8 mouse cellular contexts compared by ENCODE assay signal in the genomic region with DNA sequence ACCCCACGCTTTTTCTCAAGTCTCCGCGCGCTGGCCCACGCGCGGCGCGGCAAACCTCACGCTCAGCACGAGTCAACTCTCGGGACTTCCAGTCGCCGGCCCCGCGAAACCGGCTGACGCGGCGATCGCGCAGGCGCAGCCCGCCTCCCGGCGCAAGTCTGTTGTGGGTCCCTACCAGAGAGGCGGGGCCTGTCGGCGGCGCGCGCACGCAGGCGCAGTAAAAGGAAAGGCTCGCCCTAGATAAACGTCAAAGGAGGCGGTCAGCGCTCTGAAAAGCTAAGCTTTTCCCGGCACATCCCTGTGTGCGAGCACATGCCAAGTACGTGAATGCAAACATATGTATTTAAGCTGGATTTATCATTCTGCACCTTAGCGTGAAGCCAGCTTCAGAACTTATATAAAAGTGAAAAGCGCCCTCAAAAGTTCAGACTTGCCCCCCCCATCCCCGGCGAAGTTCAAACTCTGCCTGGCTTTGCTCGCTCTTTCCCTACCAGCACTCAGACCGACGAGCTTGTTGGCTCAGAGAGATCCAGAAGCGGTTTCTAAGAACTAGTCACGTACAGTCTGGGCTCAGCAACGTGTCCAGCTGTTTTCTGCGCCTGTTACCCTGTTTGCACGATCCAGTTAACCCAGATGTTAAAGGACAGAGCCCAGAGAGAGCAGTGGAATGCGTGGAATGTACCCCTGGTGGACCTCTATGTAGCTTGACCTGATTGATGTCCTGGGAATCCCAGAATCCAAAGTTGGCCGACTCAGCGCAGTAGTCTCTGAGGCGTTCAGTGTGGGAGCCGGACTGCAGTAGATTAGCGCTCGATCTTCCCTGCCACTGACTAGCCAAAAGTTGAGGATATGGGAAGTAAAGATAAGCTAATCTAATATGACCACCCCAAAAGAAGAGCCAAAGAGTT. TPM values are rescaled to one million over a fixed set of nuclear protein-coding genes. Genes with fewer than 3 reads are reported as not detected.
DNase-seq lines count a peak whose midpoint lies in the region; ATAC-seq lines count a peak whose summit lies in the region.

A gene (minus strand): TSS at position 118 of the 908 bp plus-strand sequence.

- peak within 1 kb of the TSS; percentile 21; the same call in 1 of the 2 replicates for H3K27ac ChIP-seq in hindbrain, embryonic 11.5 days (ENCODE audit: low read depth, low read length)

- no peaks in the 10 kb centered on the region for H3K27me3 ChIP-seq in hindbrain, embryonic 11.5 days (ENCODE audit: control insufficient read depth, insufficient read depth, low read length)

- peak within 1 kb of the TSS; percentile 66 for H3K4me3 ChIP-seq in hindbrain, embryonic 11.5 days (ENCODE audit: low read depth, low read length)

- under 1% methylated on average over 60 of the region's 60 CpGs for WGBS in hindbrain, embryonic 11.5 days

- peak; percentile 96 for DNase-seq in MN1 (ENCODE audit: low spot score)
- DNase-seq in cerebellum, adult 9-10 months: peak; percentile 94
- DNase-seq in frontal cortex, adult 2 months (ENCODE audit: extremely low spot score in 1 of 2, low spot score in 1 of 2): peak; percentile 92 to 97
- DNase-seq in hindbrain, embryonic 11.5 days (ENCODE audit: low spot score): peak; percentile 96
- peak; percentile 92 to 95 for DNase-seq in layer of hippocampus, postnatal 10 days (ENCODE audit: low spot score in 2 of 2)
- peak; percentile 97 for DNase-seq in lung, postnatal 10 days
- DNase-seq in ovary, postnatal 36 days (ENCODE audit: low spot score): peak; percentile 96
- DNase-seq in thymus, postnatal 25 days: peak; percentile 95

- ATAC-seq in hindbrain, embryonic 11.5 days (ENCODE audit: low FRiP score): peak; percentile 96

- peaks cover 3% of the 10 kb centered on the region; the same call in 1 of the 2 replicates for H3K36me3 ChIP-seq in hindbrain, embryonic 11.5 days (ENCODE audit: control insufficient read depth, insufficient read depth, low read length)

- H3K4me2 ChIP-seq in hindbrain, embryonic 11.5 days (replicated peaks; ENCODE audit: low read depth, low read length): peak within 1 kb of the TSS; percentile 92

- 0 out of 2 replicates have a peak, but pooled peaks cover 3% of the 10 kb centered on the region for H3K4me1 ChIP-seq in hindbrain, embryonic 11.5 days (replicated peaks; ENCODE audit: control insufficient read depth, insufficient read depth, low read length)

- no peaks in the 10 kb centered on the region for H3K9me3 ChIP-seq in hindbrain, embryonic 11.5 days (ENCODE audit: control insufficient read depth, low read length)

- H3K9ac ChIP-seq in hindbrain, embryonic 11.5 days (ENCODE audit: low read depth, low read length): peak within 1 kb of the TSS; percentile 74

RNA-seq across cellular contexts. Expression of the gene that starts here (rescaled TPM):
- 20.3 and 21.5 TPM in 2 replicates for polyA plus RNA-seq in frontal cortex, adult 2 months (2012; rRNA removed)
- polyA plus RNA-seq in hindbrain, embryonic 11.5 days (2014; fragmentation: Nextera tagmentation; extraction: Ambion mirVana): 8.0 TPM in 2 replicates
- 10 to 100 TPM; 21.9 to 23.2 TPM for total RNA-seq in layer of hippocampus, postnatal 10 days (2021)

Comparison
In these comparisons a context has a peak if more than half of its experiments do, and no peak if none do; other contexts are left out.
1. Peak in every context shown above with its lines: DNase-seq, ATAC-seq, H3K4me3 ChIP-seq and H3K27ac ChIP-seq.